Mouse (Mus musculus): ENCODE data around the gene Asphd1. TPM values are rescaled to one million over a fixed set of nuclear protein-coding genes. Genes with fewer than 3 reads are reported as not detected.

Gene Asphd1
- polyA plus RNA-seq (2012; rRNA removed) = 16.9 and 17.6 TPM in 2 replicates

GRCm38 (mm10) chr7:126949403-126949792 is at the start of gene Asphd1:
TSS of gene Asphd1 (minus strand) at chr7:126949582.

GRCm38 (mm10) chr7:126975950-126976866 is 26.8 kb upstream of the Asphd1 start, which contains the start of gene Cdiptos:
TSS of gene Cdiptos (minus strand) at chr7:126976098.

GRCm38 (mm10) chr7:126975893-126975949 is 26.3 kb upstream of the Asphd1 start, which contains the start of gene Cdipt:
TSS of gene Cdipt (plus strand) at chr7:126975914.

GRCm38 (mm10) chr7:126949793-126950646 is 638 bp upstream of the Asphd1 start, which contains the start of gene Sez6l2:
TSS of gene Sez6l2 (plus strand) at chr7:126950563.

GRCm38 (mm10) chr7:126928384-126929037 is 20.9 kb downstream of the Asphd1 start, which contains the start of gene Kctd13:
TSS of gene Kctd13 (plus strand) at chr7:126928879.

GRCm38 (mm10) chr7:126922624-126923060 is 26.7 kb downstream of the Asphd1 start, which contains the start of gene Tmem219:
TSS of gene Tmem219 (minus strand) at chr7:126922917.

Other genes with a start within 250 kb of the Asphd1 start
- gene Coro1a, start 241.8 kb downstream of the Asphd1 start, polyA plus RNA-seq (2012; rRNA removed) = 87.6 and 91.0 TPM in 2 replicates
- 176 and 184 TPM in 2 replicates for gene Mapk3, start 190.0 kb downstream of the Asphd1 start, polyA plus RNA-seq (2012; rRNA removed)
- 10.8 and 13.6 TPM in 2 replicates for gene Gdpd3, start 183.2 kb downstream of the Asphd1 start, polyA plus RNA-seq (2012; rRNA removed)
- gene Ypel3, start 172.6 kb downstream of the Asphd1 start, polyA plus RNA-seq (2012; rRNA removed) = 193 and 202 TPM in 2 replicates
- gene Tbx6, start 168.1 kb downstream of the Asphd1 start, polyA plus RNA-seq (2012; rRNA removed) = 1.8 and 1.9 TPM in 2 replicates
- gene Ppp4c, start 157.1 kb downstream of the Asphd1 start, polyA plus RNA-seq (2012; rRNA removed) = 212 and 213 TPM in 2 replicates
- 145 and 162 TPM in 2 replicates for gene Fam57b, start 151.9 kb downstream of the Asphd1 start, polyA plus RNA-seq (2012; rRNA removed)
- gene 4930451I11Rik, start 117.9 kb downstream of the Asphd1 start, polyA plus RNA-seq (2012; rRNA removed) = not detected in 2 replicates
- gene Doc2a, start 102.2 kb downstream of the Asphd1 start, polyA plus RNA-seq (2012; rRNA removed) = 9.8 and 10.8 TPM in 2 replicates
- 94.8 and 104 TPM in 2 replicates for gene Hirip3, start 87.6 kb downstream of the Asphd1 start, polyA plus RNA-seq (2012; rRNA removed)
- 82.6 and 86.4 TPM in 2 replicates for gene Ino80e, start 87.2 kb downstream of the Asphd1 start, polyA plus RNA-seq (2012; rRNA removed)
- gene Taok2, start 64.9 kb downstream of the Asphd1 start, polyA plus RNA-seq (2012; rRNA removed) = 103 and 114 TPM in 2 replicates
- gene Tmem219, start 26.7 kb downstream of the Asphd1 start, polyA plus RNA-seq (2012; rRNA removed) = 30.6 and 32.0 TPM in 2 replicates
- gene Kctd13, start 20.7 kb downstream of the Asphd1 start, polyA plus RNA-seq (2012; rRNA removed) = 88.9 and 93.8 TPM in 2 replicates
- gene Sez6l2, start 981 bp upstream of the Asphd1 start, polyA plus RNA-seq (2012; rRNA removed) = 72.8 and 76.2 TPM in 2 replicates
- gene Cdipt, start 26.3 kb upstream of the Asphd1 start, polyA plus RNA-seq (2012; rRNA removed) = 126 and 133 TPM in 2 replicates
- gene Cdiptos, start 26.5 kb upstream of the Asphd1 start, polyA plus RNA-seq (2012; rRNA removed) = 0.85 and 0.95 TPM in 2 replicates
- 3.9 and 5.7 TPM in 2 replicates for gene Mvp, start 65.0 kb upstream of the Asphd1 start, polyA plus RNA-seq (2012; rRNA removed)
- gene Pagr1b, start 66.9 kb upstream of the Asphd1 start, polyA plus RNA-seq (2012; rRNA removed) = 1.4 and 1.5 TPM in 2 replicates
- 15.3 and 18.9 TPM in 2 replicates for gene Pagr1a, start 67.8 kb upstream of the Asphd1 start, polyA plus RNA-seq (2012; rRNA removed)
- gene Gm42742, start 71.5 kb upstream of the Asphd1 start, polyA plus RNA-seq (2012; rRNA removed) = 111 and 124 TPM in 2 replicates
- 54.6 and 70.1 TPM in 2 replicates for gene Prrt2, start 71.6 kb upstream of the Asphd1 start, polyA plus RNA-seq (2012; rRNA removed)
- 309 and 326 TPM in 2 replicates for gene Maz, start 77.5 kb upstream of the Asphd1 start, polyA plus RNA-seq (2012; rRNA removed)
- gene Kif22, start 92.9 kb upstream of the Asphd1 start, polyA plus RNA-seq (2012; rRNA removed) = 42.4 and 56.6 TPM in 2 replicates
- 0.10 TPM in 1 of 2 replicates, not detected in the other for gene Zg16, start 137.7 kb upstream of the Asphd1 start, polyA plus RNA-seq (2012; rRNA removed)
- gene AI467606, start 141.8 kb upstream of the Asphd1 start, polyA plus RNA-seq (2012; rRNA removed) = 2.1 TPM in 2 replicates
- 0.68 and 1.5 TPM in 2 replicates for gene Qprt, start 172.6 kb upstream of the Asphd1 start, polyA plus RNA-seq (2012; rRNA removed)
- gene Spn, start 188.2 kb upstream of the Asphd1 start, polyA plus RNA-seq (2012; rRNA removed) = 0.10 and 0.19 TPM in 2 replicates
- 139 and 140 TPM in 2 replicates for gene Cd2bp2, start 246.5 kb upstream of the Asphd1 start, polyA plus RNA-seq (2012; rRNA removed)

All from central nervous system, embryonic 14 days (tissue).